ENCODE assay signal across 18 mouse cellular contexts in the genomic region with DNA sequence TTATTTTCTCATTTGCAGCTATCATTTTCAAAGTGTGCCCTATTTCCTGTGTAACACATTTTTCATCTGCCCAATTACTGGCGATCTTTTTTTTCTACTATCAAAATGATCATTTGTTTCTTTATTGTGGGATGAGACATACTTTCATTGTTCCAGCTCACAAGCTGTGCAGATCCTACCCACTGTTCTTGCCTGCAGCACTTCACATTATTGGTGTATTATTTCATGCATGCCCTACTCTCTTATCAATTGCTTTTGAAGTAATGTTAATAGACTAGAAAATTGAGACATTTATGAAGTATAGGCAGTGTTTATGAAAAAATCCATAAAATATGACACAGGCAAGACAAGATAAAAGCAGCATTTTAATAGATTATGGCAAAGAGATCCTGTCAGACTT.
"Had no signal": no experiment of that assay in that cellular context is flagged by ENCODE, and none has a peak within 500 bp of the region (broad histone marks: within the 10 kb centered on the region; RNA-seq: fewer than 3 reads in every experiment).

No protein-coding gene starts in this region.

- H3K4me2 ChIP-seq: lung, embryonic 14.5 days; midbrain, embryonic 12.5 days; neural tube, embryonic 13.5 days; neural tube, embryonic 15.5 days; stomach, embryonic 15.5 days had no signal

- H3K9ac ChIP-seq: liver, embryonic 14.5 days; lung, embryonic 14.5 days; midbrain, embryonic 12.5 days; neural tube, embryonic 13.5 days; neural tube, embryonic 15.5 days; stomach, embryonic 15.5 days had no signal

- DNase-seq: lung, adult 18-20 months; lung, embryonic 14.5 days; lung, postnatal 10 days; lung, postnatal 4 days; midbrain, embryonic 14.5 days; right cerebral cortex, adult 18-20 months; right cerebral cortex, postnatal 14 days; thymus, adult 2 months; thymus, postnatal 25 days; thymus, postnatal 4 days had no signal

- H3K4me1 ChIP-seq: midbrain, embryonic 10.5 days; midbrain, embryonic 12.5 days; neural tube, embryonic 13.5 days; neural tube, embryonic 15.5 days; stomach, embryonic 15.5 days had no signal

- H3K36me3 ChIP-seq: midbrain, embryonic 10.5 days; midbrain, embryonic 12.5 days; neural tube, embryonic 13.5 days; neural tube, embryonic 15.5 days; stomach, embryonic 15.5 days had no signal

- H3K27ac ChIP-seq: liver, embryonic 14.5 days; midbrain, embryonic 10.5 days; midbrain, embryonic 12.5 days; neural tube, embryonic 13.5 days; neural tube, embryonic 15.5 days; stomach, embryonic 15.5 days; stomach, postnatal 0 days had no signal

- H3K9me3 ChIP-seq: midbrain, embryonic 10.5 days; midbrain, embryonic 12.5 days; neural tube, embryonic 13.5 days; neural tube, embryonic 15.5 days; stomach, embryonic 15.5 days had no signal

- H3K27me3 ChIP-seq: midbrain, embryonic 12.5 days; neural tube, embryonic 13.5 days; neural tube, embryonic 15.5 days; stomach, embryonic 15.5 days had no signal

- H3K4me3 ChIP-seq: midbrain, embryonic 10.5 days; midbrain, embryonic 12.5 days; myocyte; neural tube, embryonic 13.5 days; neural tube, embryonic 15.5 days; stomach, embryonic 15.5 days had no signal
